Mouse (Mus musculus) small intestine, adult 2 months (tissue): ENCODE measurements around the gene Bbs10. TPM values are rescaled to one million over a fixed set of nuclear protein-coding genes. Genes with fewer than 3 reads are reported as not detected.
A peak's percentile ranks its signal among the peaks of the same experiment; 100 is the strongest.

Experiments
- H3K27ac ChIP-seq: fragments of 200-500 bp; 2 replicates; pipeline ENCODE4 v1.5.1; 2012; ENCODE audit warnings: low read depth, low read length, control low read depth, inconsistent platforms; ENCODE audit not compliant: insufficient read depth
- H3K27me3 ChIP-seq: fragments of 200-500 bp; 2 replicates; pipeline ENCODE4 v1.6.1; 2012; ENCODE audit warnings: mild to moderate bottlenecking, moderate library complexity, low read length, inconsistent platforms; ENCODE audit not compliant: control insufficient read depth, insufficient read depth
- H3K36me3 ChIP-seq: fragments of 200-500 bp; 2 replicates; pipeline ENCODE4 v1.6.1; 2012; ENCODE audit warnings: mild to moderate bottlenecking, low read length, control low read depth, inconsistent platforms; ENCODE audit not compliant: control insufficient read depth, insufficient read depth
- H3K4me1 ChIP-seq: fragments of 200-500 bp; 2 replicates; pipeline ENCODE4 v1.6.1; 2012; ENCODE audit warnings: low read length, inconsistent platforms, mixed read lengths; ENCODE audit not compliant: control insufficient read depth, insufficient read depth, insufficient read length
- H3K4me3 ChIP-seq: fragments of 200-500 bp; 2 replicates; pipeline ENCODE4 v1.5.1; 2012; ENCODE audit warnings: low read depth, mild to moderate bottlenecking, control low read depth, inconsistent platforms, low read length, moderate library complexity
- CTCF ChIP-seq: fragments of 200-500 bp; IDR thresholded peaks from 2 replicates; pipeline ENCODE4 v1.5.1; 2012; ENCODE audit warnings: low read depth, mild to moderate bottlenecking, control low read depth, inconsistent platforms, low read length, moderate library complexity, mixed read lengths; ENCODE audit not compliant: insufficient replicate concordance, insufficient read length; ENCODE audit errors: extremely low read depth
- POLR2A ChIP-seq: fragments of 200-500 bp; IDR thresholded peaks from 2 replicates; pipeline ENCODE4 v1.6.1; 2012; ENCODE audit warnings: low read depth, mild to moderate bottlenecking, control low read depth, inconsistent platforms, low read length, moderate library complexity
- WGBS: fragments of 180-500 bp; shearing (Covaris S2); methylation state at CpG from one replicate; pipeline ENCODE4 v1.1.7; 2018; 5-methylcytosine and 5-hydroxymethylcytosine counted together
- polyA plus RNA-seq: library from polyadenylated mRNA; depleted of rRNA; stranded (reverse); fragments of >200 nt; gene quantifications from 2 replicates; pipeline ENCODE4 v1.2.3, GENCODE M21; 2012

The Bbs10 gene
- polyA plus RNA-seq, 1 experiment = 0.22 TPM

GRCm38 (mm10) chr10:111320579-111320978 is 22.1 kb downstream of the Bbs10 start:
- Histone ChIP-seq H3K4me1 (no peaks in the 10 kb centered on the region), H3K36me3 (no peaks in the 10 kb centered on the region), H3K4me3 (no peak overlapping the region), H3K27ac (no peak overlapping the region), H3K27me3 (no peaks in the 10 kb centered on the region)
- no peak for TF ChIP-seq CTCF
- no peak for TF ChIP-seq POLR2A

- TF ChIP-seq CTCF (no peak), POLR2A (no peak)
- Histone ChIP-seq H3K27ac (no peak overlapping the region), H3K4me3 (no peak overlapping the region), H3K4me1 (no peaks in the 10 kb centered on the region), H3K27me3 (no peaks in the 10 kb centered on the region), H3K36me3 (no peaks in the 10 kb centered on the region)
- WGBS = 64% methylated on average over 4 of the region's 4 CpGs
Observed at GRCm38 (mm10) chr10:111327957-111328356, 29.5 kb downstream of the Bbs10 start.

DNA sequence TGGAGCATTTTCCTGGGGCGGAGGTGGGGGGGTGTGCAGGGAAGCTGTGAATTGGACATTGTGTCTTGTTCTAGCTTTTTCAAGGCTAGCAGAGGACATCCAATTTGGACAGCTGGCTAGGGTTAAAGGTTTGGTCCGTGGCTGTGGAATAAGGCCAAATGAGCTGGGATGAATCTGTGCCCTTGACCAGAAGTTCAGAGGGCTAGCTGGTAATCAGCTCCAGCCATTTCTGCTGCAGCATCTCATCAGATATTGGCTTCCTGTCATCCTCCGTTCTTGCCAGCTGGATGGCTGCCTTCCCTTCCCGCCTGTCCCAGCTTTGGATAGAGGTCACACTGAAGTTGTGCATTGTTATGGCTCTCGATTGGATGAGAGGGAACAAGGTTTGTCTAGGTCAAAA is 30.8 kb downstream of the Bbs10 start:
- WGBS = 73% methylated on average over 5 of the region's 5 CpGs

GRCm38 (mm10) chr10:111334902-111335301 is 36.4 kb downstream of the Bbs10 start:
- peaks cover 3% of the 10 kb centered on the region for H3K4me1 ChIP-seq
- WGBS = 92% methylated on average over 2 of the region's 2 CpGs

More for the DNA sequence above, 30.8 kb downstream of the Bbs10 start:
- TF ChIP-seq CTCF (no peak), POLR2A (no peak)
- Histone ChIP-seq H3K27me3 (no peaks in the 10 kb centered on the region), H3K27ac (no peak overlapping the region), H3K36me3 (no peaks in the 10 kb centered on the region), H3K4me3 (no peak overlapping the region), H3K4me1 (no peaks in the 10 kb centered on the region)

DNA sequence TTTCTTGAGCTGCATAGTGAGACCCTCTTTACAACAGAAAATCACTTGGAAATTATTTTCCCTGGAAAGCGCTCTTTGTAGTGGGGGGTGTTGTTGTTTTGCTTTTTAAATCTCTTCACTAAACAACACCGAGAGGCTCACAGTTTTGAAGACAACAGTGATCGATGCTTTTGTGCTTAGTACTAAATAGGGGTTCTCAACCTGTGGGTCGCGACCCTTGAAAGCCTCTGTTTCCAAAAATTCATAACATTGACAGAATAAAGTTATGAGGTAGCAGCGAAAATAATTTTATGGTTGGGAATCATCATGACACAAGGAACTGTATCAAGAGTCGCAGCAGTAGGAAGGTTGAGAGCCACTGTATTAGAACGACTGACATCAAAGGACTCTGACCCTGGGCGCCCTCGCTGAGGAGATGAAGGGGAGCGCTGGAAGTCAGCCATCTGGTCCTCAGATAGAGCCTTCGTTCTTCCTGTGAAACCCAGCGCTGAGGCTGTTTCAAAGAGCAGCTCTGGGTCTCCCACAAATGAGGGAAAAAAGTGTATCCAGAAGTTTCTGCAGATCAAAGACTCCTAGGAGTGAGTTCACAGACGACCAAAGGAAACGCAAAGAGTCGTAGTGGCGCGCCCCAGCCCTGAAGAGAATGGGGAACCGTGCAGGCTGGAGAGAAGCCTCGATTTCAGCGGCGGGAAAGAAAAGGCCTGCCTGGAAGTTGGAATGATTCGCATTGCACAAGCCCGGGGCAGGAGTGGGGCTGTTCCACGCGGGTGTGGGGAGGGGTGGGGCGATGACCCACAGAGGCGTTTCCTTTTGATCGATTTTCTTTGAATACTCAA is 37.3 kb downstream of the Bbs10 start:
- no peaks in the 10 kb centered on the region for H3K36me3 ChIP-seq
- no peak overlapping the region for H3K27ac ChIP-seq
- peak overlapping the region; percentile 25; the same call in 1 of the 2 replicates for H3K4me3 ChIP-seq
- TF ChIP-seq POLR2A (no peak), CTCF (no peak)
- no peaks in the 10 kb centered on the region for H3K27me3 ChIP-seq
- WGBS = 19% methylated on average over 29 of the region's 29 CpGs
- peaks cover 3% of the 10 kb centered on the region for H3K4me1 ChIP-seq

More at GRCm38 (mm10) chr10:111334902-111335301, 36.4 kb downstream of the Bbs10 start:
- H3K27me3 ChIP-seq = no peaks in the 10 kb centered on the region
- H3K36me3 ChIP-seq = no peaks in the 10 kb centered on the region
- no peak overlapping the region for H3K4me3 ChIP-seq
- no peak overlapping the region for H3K27ac ChIP-seq
- no peak for TF ChIP-seq CTCF
- TF ChIP-seq POLR2A = no peak

- Histone ChIP-seq H3K27ac (no peak overlapping the region), H3K36me3 (no peaks in the 10 kb centered on the region), H3K4me1 (peaks cover 3% of the 10 kb centered on the region), H3K4me3 (peak overlapping the region; percentile 25), H3K27me3 (no peaks in the 10 kb centered on the region)
- no peak for TF ChIP-seq CTCF
- no peak for TF ChIP-seq POLR2A
- 8% methylated on average over 10 of the region's 10 CpGs for WGBS
Observed at GRCm38 (mm10) chr10:111336353-111336713, 37.9 kb downstream of the Bbs10 start.

- Histone ChIP-seq H3K36me3 (no peaks in the 10 kb centered on the region), H3K4me1 (peaks cover 3% of the 10 kb centered on the region), H3K4me3 (no peak overlapping the region), H3K27me3 (no peaks in the 10 kb centered on the region), H3K27ac (no peak overlapping the region)
- TF ChIP-seq CTCF = no peak
- no peak for TF ChIP-seq POLR2A
- 83% methylated on average over 11 of the region's 11 CpGs for WGBS
Observed at GRCm38 (mm10) chr10:111339296-111339695, 40.8 kb downstream of the Bbs10 start.

- H3K27ac ChIP-seq = no peak overlapping the region
- TF ChIP-seq CTCF (no peak), POLR2A (no peak)
- H3K4me3 ChIP-seq = no peak overlapping the region
- no peaks in the 10 kb centered on the region for H3K27me3 ChIP-seq
- WGBS = 82% methylated on average over 7 of the region's 7 CpGs
- H3K4me1 ChIP-seq = no peaks in the 10 kb centered on the region
- H3K36me3 ChIP-seq = no peaks in the 10 kb centered on the region
Observed at GRCm38 (mm10) chr10:111341761-111342160, 43.3 kb downstream of the Bbs10 start.
